Mouse (Mus musculus) cortical plate, adult 2 months (tissue): ENCODE data around the gene Nrxn3. TPM values are rescaled to one million over a fixed set of nuclear protein-coding genes. Genes with fewer than 3 reads are reported as not detected.

Experiments
- H3K27ac ChIP-seq: fragments of 200-500 bp; 2 replicates; pipeline ENCODE4 v1.5.1; 2012; ENCODE audit warnings: low read length, control low read depth, inconsistent platforms; ENCODE audit not compliant: insufficient read depth
- H3K4me1 ChIP-seq: fragments of 200-500 bp; 2 replicates; pipeline ENCODE4 v1.6.1; 2011; ENCODE audit warnings: low read length; ENCODE audit not compliant: control insufficient read depth, insufficient read depth
- H3K4me3 ChIP-seq: fragments of 200-500 bp; 2 replicates; pipeline ENCODE4 v1.5.1; 2011; ENCODE audit warnings: mild to moderate bottlenecking, low read length, control low read depth; ENCODE audit not compliant: insufficient read depth
- CTCF ChIP-seq: fragments of 200-500 bp; IDR thresholded peaks from 2 replicates; pipeline ENCODE4 v1.5.1; 2011; ENCODE audit warnings: mild to moderate bottlenecking, control low read depth, low read length; ENCODE audit not compliant: insufficient read depth; ENCODE audit errors: extremely low read depth
- POLR2A ChIP-seq: fragments of 200-500 bp; IDR thresholded peaks from 2 replicates; pipeline ENCODE4 v1.6.1; 2011; ENCODE audit warnings: mild to moderate bottlenecking, low read length, control low read depth; ENCODE audit not compliant: insufficient read depth; ENCODE audit errors: extremely low read depth
- polyA plus RNA-seq: library from polyadenylated mRNA; depleted of rRNA; stranded (reverse); fragments of >200 nt; gene quantifications from 2 replicates; pipeline ENCODE4 v1.2.3, GENCODE M21; 2012

Gene Nrxn3
- polyA plus RNA-seq, 1 experiment = 70.2 TPM

DNA sequence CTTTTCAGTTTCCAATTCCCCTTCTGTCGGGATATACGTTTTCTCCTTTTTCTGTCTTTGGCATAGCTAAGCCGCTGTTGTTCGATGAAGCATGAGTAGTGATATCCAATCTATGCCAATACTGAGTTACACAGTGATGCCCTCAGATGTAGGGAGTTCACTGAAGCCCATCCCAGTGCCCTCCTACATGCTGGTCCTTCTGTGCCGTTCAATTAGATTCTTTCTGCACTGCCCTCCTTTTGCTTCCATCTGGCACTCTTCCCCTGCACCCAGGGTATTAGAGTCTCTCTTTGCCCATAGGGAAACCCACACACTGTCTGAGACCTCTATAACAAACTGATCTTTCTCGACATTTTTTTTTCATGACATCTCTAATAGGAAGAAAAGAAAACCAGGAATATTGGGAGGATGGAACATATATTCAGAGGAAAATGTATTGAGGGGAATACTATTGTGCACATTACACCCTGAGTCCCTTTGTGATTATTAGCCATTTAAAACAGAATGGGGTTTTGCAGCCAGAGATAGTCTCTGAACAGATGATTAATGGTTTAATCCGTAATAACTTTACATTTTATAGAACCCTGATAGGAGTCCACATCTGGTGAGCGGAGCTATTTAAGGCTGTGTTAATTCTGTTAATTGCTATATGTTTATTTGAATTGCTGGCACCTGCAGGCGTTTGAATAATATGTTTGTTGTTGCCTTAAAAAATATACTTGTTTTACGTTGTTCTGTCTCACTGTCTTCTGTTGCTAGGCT, 476.3 kb downstream of the Nrxn3 start:
- H3K4me3 ChIP-seq = no peak overlapping the region
- TF ChIP-seq POLR2A = no peak
- TF ChIP-seq CTCF = no peak
- no peaks in the 10 kb centered on the region for H3K4me1 ChIP-seq
- no peak overlapping the region for H3K27ac ChIP-seq

DNA sequence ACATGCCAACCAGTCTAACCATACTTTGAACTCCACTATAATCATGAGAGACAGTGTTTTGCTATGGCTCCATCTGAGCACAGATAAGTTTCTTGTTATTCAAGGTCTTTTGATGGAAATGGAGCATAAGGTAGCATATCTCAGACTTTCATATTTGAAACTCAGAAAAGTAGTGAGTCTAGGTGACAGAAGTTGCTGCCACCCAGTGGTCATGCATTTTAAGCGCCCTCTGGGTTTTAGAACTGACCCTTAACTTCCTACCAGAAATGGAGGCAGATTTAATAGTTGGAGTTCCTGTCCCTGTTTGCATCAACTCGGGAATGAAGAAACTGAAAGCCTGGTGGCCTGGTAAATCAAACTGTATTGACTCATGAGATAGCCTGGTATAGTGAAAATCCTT, 488.9 kb downstream of the Nrxn3 start:
- Histone ChIP-seq H3K4me3 (no peak overlapping the region), H3K4me1 (no peaks in the 10 kb centered on the region), H3K27ac (no peak overlapping the region)
- TF ChIP-seq POLR2A = no peak
- TF ChIP-seq CTCF = 0 out of 2 replicates have a peak, but pooled peaks have one; percentile 8

DNA sequence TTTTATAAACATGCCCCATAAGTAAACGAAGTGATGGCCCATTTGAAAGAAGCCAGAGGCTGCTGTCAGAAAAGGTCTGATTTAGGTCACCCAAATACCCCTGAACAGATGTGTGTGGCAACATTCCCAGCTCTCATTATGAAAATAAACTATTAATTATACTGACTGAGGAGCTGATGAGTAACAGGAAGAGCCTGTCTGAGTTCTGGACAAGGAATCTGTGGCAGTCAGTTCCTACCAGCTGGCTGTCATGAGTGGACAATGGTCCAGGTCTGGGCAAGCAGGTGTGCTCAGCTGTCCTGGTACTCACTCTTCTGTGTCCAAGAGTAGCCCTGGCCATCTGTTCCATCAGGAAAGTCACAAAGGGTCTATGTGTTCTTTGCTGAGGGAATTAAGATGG, 517.1 kb downstream of the Nrxn3 start:
- no peak overlapping the region for H3K27ac ChIP-seq
- no peaks in the 10 kb centered on the region for H3K4me1 ChIP-seq
- no peak for TF ChIP-seq CTCF
- TF ChIP-seq POLR2A = no peak
- no peak overlapping the region for H3K4me3 ChIP-seq

DNA sequence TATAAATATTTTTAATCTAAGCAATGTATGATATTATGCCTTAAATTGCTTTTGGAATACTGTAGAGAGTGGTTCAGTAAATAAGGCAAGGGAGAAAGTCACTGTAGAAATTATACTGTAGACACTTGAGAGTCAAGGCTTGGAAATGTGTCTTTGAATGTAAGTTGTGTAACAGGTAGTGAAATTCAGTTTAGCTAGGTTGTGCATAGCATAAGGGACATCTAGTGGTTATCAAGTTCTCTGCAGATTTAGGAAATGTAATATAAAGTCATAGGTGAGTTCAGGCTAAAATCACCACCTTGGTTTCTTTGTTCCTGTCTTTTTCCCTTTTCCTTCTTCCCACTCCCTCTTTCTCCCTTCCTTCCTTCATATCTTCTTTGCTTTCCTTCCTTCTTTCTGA, 518.9 kb downstream of the Nrxn3 start:
- H3K4me3 ChIP-seq = no peak overlapping the region
- no peaks in the 10 kb centered on the region for H3K4me1 ChIP-seq
- no peak for TF ChIP-seq POLR2A
- H3K27ac ChIP-seq = no peak overlapping the region

DNA sequence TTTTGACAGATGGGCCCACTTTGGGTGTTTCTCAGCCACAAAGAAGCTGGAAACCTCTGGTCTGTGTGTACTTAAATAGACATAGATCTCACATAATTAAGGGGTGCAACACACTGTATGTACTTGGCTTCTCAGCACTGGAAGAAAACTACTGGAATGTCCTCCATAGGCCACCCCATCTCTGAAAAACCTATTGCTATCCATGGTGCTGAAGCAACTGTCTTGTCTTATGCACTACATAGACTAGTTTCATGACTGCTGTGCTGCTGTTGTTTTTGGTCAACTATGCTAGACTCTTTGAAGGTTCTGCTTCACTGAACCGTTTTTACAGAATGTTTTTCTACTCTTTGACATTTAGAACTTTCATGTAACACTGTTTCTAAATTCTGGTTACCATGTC, 519.8 kb downstream of the Nrxn3 start:
- Histone ChIP-seq H3K4me1 (no peaks in the 10 kb centered on the region), H3K4me3 (no peak overlapping the region), H3K27ac (no peak overlapping the region)
- TF ChIP-seq POLR2A (no peak), CTCF (no peak)

DNA sequence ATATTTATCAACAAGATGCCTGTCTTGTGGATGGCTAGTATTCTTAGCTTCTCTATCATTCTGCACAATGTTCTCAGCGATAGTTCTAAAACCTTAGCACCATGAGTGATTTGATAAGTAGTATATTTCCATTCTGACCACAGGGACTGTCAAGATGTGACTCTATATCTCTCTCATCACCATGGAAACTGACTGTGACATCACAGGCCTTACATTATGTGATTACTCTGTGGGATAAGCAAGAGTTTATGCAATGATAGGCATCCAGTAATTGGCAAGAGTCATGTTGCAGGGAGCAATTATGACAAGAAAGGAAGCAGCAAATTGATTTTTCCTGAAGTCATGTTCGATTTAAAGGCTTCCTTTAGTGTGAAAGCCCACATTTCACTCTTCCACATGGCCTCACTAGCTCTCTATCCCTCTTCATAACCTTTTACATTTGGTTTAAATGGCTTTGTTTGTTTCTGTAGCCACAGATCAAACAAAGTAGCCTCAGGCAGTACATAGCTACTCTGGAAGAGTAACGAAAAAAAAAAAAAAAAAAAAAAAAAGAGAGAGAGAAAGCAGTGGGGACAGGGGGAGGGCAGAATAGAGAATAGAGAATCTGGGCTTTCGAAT, 532.7 kb downstream of the Nrxn3 start:
- Histone ChIP-seq H3K4me1 (no peaks in the 10 kb centered on the region), H3K4me3 (no peak overlapping the region), H3K27ac (no peak overlapping the region)
- TF ChIP-seq CTCF (no peak), POLR2A (no peak)

DNA sequence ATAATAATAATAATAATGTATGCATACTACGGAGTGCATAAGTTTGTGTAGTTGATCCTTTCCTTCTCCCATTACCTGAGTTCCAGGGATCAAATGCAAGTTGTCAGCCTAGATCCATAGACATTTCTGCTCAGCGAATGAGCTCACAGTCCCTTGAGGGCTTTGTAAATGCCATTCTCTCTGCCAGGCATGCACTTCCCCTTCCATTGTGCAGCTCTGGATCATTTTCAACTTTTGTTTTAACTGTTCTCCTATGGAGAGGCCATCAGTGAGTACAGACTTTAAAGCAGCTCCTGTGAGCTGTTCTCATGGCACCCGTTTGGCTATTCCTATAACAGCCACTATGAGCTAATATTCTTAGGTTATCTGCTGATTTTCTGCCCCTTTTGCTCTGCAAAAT, 536.2 kb downstream of the Nrxn3 start:
- Histone ChIP-seq H3K4me3 (no peak overlapping the region), H3K27ac (no peak overlapping the region), H3K4me1 (peaks cover 2% of the 10 kb centered on the region; the same call in 1 of the 2 replicates)
- no peak for TF ChIP-seq POLR2A
- TF ChIP-seq CTCF = no peak

DNA sequence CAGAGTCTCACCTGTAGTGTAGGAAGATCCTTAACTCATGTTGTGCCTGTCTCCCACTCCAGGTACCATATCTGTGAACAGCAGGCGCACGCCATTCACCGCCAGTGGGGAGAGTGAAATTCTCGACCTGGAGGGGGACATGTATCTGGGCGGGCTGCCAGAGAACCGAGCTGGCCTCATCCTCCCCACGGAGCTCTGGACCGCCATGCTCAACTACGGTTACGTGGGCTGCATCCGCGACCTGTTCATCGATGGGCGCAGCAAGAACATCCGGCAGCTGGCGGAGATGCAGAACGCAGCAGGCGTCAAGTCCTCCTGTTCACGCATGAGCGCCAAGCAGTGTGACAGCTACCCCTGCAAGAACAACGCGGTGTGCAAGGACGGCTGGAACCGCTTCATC, 537.4 kb downstream of the Nrxn3 start:
- H3K4me1 ChIP-seq = peaks cover 2% of the 10 kb centered on the region; the same call in 1 of the 2 replicates
- no peak overlapping the region for H3K27ac ChIP-seq
- TF ChIP-seq CTCF = no peak
- no peak for TF ChIP-seq POLR2A
- no peak overlapping the region for H3K4me3 ChIP-seq

DNA sequence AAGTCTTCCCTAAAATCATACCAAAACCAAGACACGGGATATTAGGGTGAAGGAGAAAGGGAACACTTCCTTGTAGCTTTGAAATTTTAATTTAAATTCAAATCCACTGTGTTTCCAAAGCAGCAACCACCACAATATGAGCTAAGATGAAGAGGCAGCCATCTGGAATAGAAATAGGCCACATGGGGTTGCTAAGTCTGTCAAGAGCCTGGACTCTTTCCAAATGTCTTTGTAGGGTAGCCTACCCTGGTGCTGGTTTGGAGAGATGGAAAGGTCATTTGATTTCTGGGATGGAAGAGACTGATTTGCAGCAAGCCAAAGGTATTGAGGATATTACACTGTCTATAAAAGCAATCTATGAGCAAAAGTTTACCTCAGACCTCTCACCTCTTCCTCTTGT, 539.6 kb downstream of the Nrxn3 start:
- peaks cover 2% of the 10 kb centered on the region; the same call in 1 of the 2 replicates for H3K4me1 ChIP-seq
- TF ChIP-seq POLR2A (no peak), CTCF (no peak)
- no peak overlapping the region for H3K4me3 ChIP-seq
- H3K27ac ChIP-seq = no peak overlapping the region
